Mouse (Mus musculus): ENCODE measurements around the gene Usp29.

Usp29 gene

GRCm38 (mm10) chr7:6730241-6730640 is at the start of gene Usp29, which contains the start of gene Peg3:
Usp29 (plus strand) TSS chr7:6730578.
Peg3 (minus strand) TSS chr7:6730431.
- in situ Hi-C loops (cut with MboI, MseI), result loop anchor here (25.0 kb wide), 1 partner anchor 368 kb away; the partner anchor contains the start of gene Zfp78

GRCm38 (mm10) chr7:6685511-6685910 is 44.9 kb upstream of the Usp29 start:
- in situ Hi-C loops (cut with MboI, MseI), result no loop called here

GRCm38 (mm10) chr7:6696241-6697045 is 33.9 kb upstream of the Usp29 start, which contains the start of gene Zim1:
Zim1 (minus strand) TSS chr7:6696450.
- in situ Hi-C loops (cut with MboI, MseI), result no loop called here

GRCm38 (mm10) chr7:6699230-6699629 is 31.1 kb upstream of the Usp29 start:
- in situ Hi-C loops (cut with MboI, MseI), result no loop called here

GRCm38 (mm10) chr7:6707416-6708015 is 22.9 kb upstream of the Usp29 start:
- in situ Hi-C loops (cut with MboI, MseI), result no loop called here

GRCm38 (mm10) chr7:6708451-6709180 is 21.8 kb upstream of the Usp29 start:
- in situ Hi-C loops (cut with MboI, MseI), result no loop called here

GRCm38 (mm10) chr7:6709396-6709795 is 21.0 kb upstream of the Usp29 start:
- in situ Hi-C loops (cut with MboI, MseI), result no loop called here

- in situ Hi-C loops (cut with MboI, MseI), result loop anchor here (25.0 kb wide), 1 partner anchor 365 kb away; the partner anchor contains the start of gene Zfp78
Measured at GRCm38 (mm10) chr7:6727351-6728121, 2.8 kb upstream of the Usp29 start.

GRCm38 (mm10) chr7:6728263-6728931 is 2.0 kb upstream of the Usp29 start:
- in situ Hi-C loops (cut with MboI, MseI), result loop anchor here (25.0 kb wide), 1 partner anchor 366 kb away; the partner anchor contains the start of gene Zfp78

- in situ Hi-C loops (cut with MboI, MseI), result loop anchor here (25.0 kb wide), 1 partner anchor 367 kb away; the partner anchor contains the start of gene Zfp78
Measured at GRCm38 (mm10) chr7:6729061-6729817, 1.1 kb upstream of the Usp29 start.

GRCm38 (mm10) chr7:6730801-6731200 is 423 bp downstream of the Usp29 start:
- in situ Hi-C loops (cut with MboI, MseI), result loop anchor here (25.0 kb wide), 1 partner anchor 368 kb away; the partner anchor contains the start of gene Zfp78

GRCm38 (mm10) chr7:6731373-6731772 is 995 bp downstream of the Usp29 start:
- in situ Hi-C loops (cut with MboI, MseI), result loop anchor here (25.0 kb wide), 1 partner anchor 369 kb away; the partner anchor contains the start of gene Zfp78

- in situ Hi-C loops (cut with MboI, MseI), result loop anchor here (25.0 kb wide), 1 partner anchor 370 kb away; the partner anchor contains the start of gene Zfp78
Measured at GRCm38 (mm10) chr7:6731930-6732329, 1.6 kb downstream of the Usp29 start.

GRCm38 (mm10) chr7:6736060-6736459 is 5.7 kb downstream of the Usp29 start:
- in situ Hi-C loops (cut with MboI, MseI), result loop anchor here (25.0 kb wide), 1 partner anchor 374 kb away; the partner anchor contains the start of gene Zfp78

GRCm38 (mm10) chr7:6744281-6744904 is 14.0 kb downstream of the Usp29 start:
- in situ Hi-C loops (cut with MboI, MseI), result loop anchor here (25.0 kb wide), 1 partner anchor 382 kb away; the partner anchor contains the start of gene Zfp78

- in situ Hi-C loops (cut with MboI, MseI), result loop anchor here (25.0 kb wide), 1 partner anchor 387 kb away; the partner anchor contains the start of gene Zfp78
Measured at GRCm38 (mm10) chr7:6749196-6749595, 18.8 kb downstream of the Usp29 start.

GRCm38 (mm10) chr7:6753440-6753839 is 23.1 kb downstream of the Usp29 start:
- in situ Hi-C loops (cut with MboI, MseI), result no loop called here

- in situ Hi-C loops (cut with MboI, MseI), result no loop called here
Measured at GRCm38 (mm10) chr7:6756777-6757291, 26.5 kb downstream of the Usp29 start.

GRCm38 (mm10) chr7:6759698-6760097 is 29.3 kb downstream of the Usp29 start:
- in situ Hi-C loops (cut with MboI, MseI), result no loop called here

All from T-helper 2 cell (primary cell).